Mouse (Mus musculus) lung, postnatal 36 days (tissue): ENCODE measurements around the gene Ano8.
A peak's percentile ranks its signal among the peaks of the same experiment; 100 is the strongest.

Experiments
- DNase-seq: peaks from one replicate; pipeline ENCODE4 v3.0.0; 2022; ENCODE audit warnings: mixed read lengths

Gene Ano8

DNA sequence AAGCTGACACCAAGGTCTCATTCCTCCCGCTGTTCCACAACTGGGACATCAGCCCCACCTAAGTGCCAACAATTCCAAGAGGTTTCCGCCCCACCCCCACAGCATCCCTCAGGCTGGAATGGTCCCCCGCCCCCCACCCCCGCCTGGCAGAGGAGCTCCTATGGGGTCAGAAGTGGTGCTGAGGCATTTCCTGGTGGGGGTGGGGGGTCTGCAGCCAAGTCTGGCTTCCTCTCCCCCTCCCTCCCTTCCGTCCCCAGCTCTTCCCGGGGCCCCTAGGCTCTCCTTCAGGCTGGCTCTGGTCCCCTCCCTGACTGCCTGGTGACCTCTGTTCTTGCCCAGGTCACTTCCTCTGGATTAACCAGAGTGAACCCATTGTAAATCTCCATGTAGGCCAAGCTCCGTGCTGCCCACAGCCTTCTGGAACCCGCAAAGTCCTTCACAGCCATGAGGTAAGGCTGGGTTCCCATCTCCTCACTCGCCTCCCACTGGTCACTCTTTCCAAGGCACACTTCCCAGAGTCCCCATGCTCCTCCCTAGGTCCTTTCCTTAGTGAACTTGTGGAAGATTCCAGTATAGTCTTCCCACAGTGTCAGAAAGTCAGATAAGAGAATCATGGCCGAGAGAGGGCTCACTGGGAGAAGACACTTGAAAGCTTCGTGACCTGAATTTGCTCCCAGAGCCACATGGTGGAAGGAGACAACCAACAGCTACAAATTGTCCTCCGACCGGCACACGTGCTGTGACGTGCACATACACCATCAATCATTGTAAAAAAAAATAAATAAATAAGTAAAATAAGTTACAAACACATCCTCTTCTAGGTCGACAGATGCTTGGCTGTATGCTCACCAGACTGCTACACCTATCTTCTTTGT lies 13.3 kb upstream of the Ano8 start:
- peak; percentile 74 for DNase-seq

DNA sequence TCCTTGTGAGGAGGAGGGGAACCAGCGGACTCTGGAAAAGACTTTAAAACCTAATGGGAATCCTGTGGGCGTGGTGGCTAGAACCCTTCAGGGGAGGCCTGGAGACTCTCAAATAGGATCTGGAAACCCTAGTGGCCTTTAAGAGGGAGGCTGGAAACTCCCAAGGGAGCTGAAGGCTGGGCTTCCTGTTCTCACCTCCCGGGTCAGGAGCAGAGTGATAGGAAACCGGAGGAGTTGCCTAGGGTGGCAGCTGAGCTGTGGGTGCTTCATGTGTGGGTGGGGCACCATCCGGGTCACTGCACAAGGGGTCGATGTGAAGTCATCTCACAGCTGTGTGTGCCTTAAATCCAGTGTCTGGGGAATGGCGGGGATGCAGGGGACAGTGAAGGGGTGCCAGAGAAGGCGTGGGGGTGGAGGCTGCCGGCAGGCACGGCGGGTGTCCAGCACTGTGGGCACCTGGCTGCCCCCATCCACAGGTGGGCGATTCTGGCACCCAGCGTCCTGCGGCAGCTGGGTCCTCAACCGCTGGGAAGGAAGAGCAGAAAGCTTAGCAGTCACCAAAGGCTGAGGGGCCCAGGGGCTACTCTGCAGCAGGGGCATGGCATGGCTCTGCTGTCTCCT lies 12.2 kb upstream of the Ano8 start:
- DNase-seq = peak; percentile 60

DNA sequence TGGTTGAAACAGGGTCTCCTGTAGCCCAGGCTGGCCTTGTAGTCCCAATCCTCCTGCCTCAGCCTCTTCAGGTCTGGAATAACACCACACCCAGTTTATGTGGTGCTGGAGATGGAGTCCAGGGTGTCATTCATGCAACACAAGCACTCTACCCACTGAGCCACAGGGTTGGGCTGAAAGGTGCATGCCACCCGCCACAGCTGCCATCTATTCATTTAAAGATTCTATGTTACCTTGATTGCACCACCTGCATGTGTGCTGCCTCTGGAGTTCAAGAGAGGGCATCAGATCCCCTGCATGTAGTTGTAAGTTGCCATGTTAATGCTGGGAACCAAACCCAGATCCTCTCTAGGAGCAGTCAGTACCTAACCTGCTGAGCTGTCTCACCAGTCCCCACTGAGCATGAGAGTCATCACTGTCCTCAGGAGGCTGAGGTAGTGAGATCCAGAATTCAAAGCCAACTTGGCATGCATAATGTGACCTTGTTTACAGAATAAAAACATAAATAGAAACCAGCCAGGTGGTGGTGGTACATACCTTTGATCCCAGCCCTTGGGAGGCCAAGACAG lies 11.4 kb upstream of the Ano8 start:
- no peak for DNase-seq

DNA sequence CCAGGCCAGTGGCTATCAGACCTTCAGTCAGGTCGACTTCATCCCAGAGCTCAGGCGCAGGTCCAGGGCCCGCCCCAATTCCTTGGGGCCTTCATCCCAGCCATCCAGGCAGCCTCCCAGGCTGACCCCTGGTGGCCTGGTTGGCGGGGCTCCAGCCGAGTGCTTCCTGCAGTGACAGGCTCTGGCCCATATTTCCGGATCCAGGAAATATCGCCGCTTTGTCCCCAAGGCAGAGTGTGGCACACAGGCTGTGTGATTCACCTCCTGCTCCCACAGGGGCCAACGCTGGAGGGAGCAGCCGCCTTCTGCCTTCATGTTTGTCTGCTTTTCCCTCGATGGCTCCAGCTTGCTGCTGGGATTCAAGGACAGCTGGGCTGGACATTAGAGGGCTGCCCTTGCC lies 10.7 kb upstream of the Ano8 start:
- DNase-seq = peak; percentile 94

DNA sequence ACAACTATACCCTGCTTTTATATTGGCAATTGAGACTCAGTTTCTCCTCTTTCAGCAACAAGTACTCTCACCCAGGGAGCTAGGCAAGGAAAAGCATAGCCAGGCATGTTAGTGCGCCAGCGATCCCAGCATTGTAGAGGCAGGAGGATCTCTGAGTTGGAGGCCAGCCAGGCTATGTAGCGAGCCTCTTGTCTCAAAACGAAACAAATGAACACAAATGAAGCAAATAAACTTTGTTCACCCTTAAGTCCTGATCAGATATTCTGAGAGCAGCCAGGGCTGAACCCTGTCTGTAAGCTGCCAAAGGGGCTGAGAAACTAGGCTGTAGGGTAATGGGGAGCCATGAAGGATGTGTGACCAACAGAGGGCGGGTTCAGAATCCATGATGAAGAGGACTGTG lies 10.0 kb upstream of the Ano8 start:
- peak; percentile 32 for DNase-seq

DNA sequence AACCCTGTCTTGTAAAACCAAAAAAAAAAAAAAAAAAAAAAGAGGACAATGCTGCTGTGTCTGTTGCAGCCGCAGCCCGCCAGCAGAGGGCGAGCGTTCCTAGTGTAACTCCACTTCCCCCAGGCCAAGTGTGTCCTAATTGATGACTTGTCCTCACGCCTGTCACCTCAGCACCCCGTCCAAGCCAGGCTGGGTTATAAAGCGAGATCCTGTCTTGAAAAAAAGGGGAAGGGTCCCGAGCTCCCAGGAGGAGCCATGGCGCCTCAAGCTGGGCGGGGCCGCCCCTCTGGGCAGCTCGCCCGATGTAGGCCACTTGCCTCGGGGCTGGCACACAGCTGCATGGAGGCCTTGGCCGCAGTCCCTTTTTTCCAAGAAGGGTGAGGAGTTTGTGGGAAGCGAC lies 9.3 kb upstream of the Ano8 start:
- DNase-seq = peak; percentile 96

DNA sequence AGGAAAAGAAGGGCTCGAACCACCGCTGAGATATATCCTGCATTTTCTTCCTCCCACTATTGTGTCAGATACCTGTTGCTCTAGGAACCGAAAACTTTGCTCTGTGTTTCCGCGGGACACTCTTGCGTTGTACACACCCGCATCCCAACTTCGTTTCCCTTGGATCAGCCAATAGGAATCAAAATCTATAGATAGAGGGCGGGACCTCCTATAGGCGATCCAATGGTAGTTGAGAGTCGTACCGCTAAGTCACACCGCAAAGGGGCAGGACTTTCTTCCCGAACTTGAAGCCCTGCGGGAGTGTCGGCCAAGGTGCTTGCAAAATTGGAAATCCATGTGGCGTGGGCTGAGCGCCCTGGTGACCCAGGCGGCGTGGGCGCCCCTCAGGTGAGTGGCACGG lies 2.7 kb upstream of the Ano8 start:
- DNase-seq = peak; percentile 95

DNA sequence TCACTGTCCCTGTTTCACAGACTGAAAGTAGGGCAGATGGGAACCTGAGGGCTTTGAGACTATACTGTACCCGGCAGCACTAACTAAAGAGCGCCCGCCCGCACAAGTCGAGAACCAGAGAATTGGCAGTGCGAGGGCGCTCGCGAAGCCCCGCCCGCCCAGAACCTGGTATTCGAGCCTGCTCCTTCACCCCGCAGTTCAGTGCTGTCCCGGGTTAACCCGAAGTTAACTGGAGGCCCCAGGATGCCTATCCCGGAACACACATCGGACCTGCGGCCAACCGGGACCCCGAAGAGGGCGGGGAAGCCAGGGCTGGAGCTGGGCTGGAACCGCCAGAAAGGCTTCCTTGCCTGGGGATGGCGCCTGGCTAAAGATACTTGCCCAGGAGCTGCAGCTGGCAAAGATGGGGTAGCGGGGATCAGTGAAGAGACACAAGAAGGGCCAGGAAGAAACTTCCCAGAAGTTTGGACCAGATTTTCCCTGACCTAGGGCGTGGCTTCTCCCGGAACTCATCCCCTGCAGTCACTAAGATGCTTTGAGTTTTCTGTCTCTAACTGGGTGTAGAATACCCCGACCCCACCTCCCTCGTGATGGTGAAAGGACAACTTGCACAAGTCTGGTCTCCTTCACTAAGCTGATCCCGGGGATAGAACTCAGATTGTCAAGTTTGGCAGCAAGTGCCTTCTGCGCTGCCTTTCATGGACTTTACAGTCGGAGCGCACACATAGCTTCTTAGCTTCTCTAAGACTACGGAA lies 2.1 kb upstream of the Ano8 start, which contains the start of gene Gtpbp3:
Gtpbp3 (plus strand) TSS at position 413 of the 755 bp plus-strand sequence.
- peak; percentile 91 for DNase-seq

DNA sequence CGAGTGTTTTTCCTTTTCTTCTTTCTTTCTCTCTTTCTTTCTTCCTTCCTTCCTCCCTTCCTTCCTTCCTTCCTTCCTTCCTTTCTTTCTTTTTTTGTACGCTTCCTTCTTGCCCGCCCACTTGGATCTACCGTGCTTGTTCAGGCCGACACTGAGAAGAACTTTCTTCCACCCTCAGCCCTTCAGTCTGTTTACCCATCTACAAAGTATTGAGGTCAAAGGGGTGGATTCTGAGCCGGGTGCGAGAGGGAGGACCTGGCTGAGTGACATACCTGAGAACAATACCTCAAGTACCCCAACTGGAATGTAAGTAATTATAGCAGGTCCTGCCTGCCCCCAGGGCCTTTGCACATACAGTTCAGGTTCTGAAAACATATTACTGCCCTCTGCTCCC lies 370 bp upstream of the Ano8 start:
- peak; percentile 40 for DNase-seq

DNA sequence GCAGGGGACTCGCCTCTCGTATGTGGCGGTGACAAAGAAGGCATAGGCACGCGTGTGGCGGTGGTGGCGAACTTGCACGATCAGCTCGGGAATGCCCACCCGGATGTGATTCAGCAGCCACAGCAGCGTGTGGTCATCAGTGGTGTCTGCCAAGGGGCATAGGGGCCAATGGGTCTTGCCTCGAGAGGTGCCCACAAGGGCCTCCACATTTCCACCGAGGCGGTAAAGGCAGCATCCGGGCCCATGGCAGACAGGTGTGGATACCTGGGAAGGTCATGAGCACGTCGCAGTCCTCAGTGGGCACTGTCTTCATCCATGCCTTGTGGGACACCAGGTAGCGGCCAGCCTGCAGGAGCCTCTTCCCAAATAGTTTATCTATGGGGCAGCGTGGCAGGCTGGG lies 1.0 kb downstream of the Ano8 start:
- DNase-seq = no peak

DNA sequence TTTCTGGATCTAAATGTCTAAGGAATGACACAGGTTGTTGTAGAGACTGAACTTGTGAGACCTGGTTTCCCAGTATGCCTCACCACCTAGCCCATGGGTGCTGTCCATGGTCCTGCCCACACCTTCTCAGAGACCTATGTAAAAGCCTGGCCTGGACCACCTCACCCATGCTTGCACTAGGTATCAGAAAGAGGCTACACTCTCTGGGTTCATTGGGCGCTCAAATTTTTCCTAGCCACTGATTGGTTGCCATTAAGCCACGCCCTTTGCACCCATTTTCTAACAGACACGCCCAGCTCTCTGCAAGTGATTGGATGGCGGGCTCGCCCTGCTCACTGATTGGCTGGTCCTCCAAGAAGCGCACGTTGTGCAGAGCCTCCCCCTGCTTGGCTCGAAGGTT lies 1.8 kb downstream of the Ano8 start:
- DNase-seq = peak; percentile 61

DNA sequence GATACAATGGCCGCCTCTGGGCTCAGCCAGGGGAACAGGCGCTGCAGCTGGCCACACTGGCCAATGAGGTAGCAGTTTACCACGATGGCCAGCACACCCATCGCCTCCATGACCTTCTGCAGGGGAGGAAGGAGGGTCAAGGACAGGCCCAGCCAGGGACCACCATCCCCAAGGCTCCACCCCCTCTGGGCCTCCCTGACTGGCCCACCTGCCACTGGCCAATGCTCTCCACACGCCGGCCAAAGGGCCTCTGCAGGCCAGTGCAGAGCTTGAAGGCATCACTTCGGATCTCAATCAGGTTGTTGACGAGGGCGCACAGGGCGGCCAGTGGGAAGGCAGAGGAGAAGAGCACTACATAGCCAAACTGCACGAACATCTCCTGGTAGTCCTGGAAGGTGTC lies 6.8 kb downstream of the Ano8 start:
- DNase-seq = no peak

DNA sequence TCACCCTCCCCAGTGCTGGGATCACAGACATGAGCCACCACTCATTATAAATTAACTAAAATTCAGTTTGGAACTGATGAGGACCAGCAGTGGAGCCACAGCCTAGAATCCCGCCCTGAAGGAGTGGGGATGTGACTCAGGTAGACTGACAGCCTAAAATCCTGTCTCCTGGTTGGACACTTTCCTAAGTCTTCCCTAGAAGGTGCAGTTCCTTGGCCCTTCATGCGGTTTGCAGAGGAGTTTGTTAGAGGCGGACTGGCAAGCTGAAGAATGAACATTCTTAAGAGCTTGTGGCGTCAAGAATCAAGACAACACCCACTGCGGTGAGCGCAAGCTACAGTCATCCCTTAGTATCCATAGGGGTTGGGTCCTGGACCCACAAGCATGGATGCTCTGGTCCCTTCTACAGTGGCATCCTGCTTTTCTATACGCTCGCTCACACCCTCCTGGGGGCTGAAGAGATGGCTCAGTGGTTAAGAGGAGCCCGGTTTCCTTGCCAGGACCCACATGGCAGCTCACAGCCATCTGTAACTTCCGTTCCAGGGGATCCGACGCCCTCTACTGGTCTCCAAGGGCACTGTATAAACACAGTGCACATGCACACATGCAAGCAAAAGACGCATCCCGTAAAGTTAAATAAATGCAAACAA lies 8.4 kb downstream of the Ano8 start:
- DNase-seq = peak; percentile 26

DNA sequence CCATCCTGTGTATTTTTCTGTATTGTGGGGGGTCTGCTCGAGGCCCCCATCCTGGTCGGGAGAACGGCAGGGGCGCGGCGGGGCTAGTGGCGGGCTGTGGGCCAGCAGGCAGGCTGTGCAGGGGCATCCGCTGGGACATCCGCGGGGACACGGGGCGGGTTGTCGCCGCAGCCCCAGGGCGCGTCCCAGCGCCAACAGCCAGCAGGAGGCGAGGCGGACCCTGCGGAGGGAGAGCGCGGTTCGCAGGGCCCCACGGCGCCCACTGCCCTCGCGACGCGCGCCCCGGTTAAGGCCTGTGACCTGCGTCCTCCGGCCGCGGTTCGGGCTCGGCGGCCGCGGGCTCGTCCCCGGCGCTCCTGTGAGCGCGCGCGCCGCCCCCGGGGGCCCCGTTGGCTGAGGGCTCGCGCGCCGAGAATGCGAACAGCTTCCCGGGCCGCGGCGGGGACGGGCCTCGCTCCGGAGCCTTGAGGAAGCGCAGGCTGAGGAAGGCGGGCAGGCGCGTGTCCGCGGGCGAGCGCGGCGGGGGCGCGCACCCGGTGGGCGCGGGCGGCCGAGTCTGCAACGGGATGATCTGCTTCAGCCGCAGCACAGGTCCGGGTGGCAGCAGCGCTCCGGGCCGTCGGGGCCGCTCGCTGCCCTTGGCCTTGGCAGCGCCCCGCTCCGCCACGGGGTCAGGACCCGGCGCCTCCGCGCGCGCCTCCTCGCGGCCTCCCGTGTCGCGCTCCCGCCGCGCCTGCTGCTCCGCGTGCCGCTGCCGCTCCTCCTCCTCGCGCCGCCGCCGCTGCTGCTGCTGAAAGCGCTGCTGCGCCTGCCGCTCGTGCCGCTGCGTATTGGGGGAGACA lies 9.4 kb downstream of the Ano8 start:
- peak; percentile 83 for DNase-seq

DNA sequence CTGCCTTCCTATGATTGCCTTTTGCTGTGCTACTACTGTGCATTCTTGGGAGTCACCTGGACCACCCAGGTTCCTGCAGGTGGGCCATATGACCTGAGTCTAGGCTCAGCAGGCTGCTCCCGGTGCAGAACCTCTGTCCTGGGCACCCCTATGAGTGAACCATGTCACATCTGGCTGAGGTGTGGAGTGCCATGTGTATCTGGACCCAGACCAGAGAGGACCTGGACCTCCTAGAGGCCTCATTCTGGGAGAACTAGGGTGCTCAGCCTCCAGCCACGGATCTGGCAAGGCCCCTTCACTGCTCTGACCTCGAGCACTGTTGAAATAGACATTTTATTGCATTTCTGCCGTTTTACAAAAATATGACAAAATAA lies 10.1 kb downstream of the Ano8 start:
- no peak for DNase-seq

DNA sequence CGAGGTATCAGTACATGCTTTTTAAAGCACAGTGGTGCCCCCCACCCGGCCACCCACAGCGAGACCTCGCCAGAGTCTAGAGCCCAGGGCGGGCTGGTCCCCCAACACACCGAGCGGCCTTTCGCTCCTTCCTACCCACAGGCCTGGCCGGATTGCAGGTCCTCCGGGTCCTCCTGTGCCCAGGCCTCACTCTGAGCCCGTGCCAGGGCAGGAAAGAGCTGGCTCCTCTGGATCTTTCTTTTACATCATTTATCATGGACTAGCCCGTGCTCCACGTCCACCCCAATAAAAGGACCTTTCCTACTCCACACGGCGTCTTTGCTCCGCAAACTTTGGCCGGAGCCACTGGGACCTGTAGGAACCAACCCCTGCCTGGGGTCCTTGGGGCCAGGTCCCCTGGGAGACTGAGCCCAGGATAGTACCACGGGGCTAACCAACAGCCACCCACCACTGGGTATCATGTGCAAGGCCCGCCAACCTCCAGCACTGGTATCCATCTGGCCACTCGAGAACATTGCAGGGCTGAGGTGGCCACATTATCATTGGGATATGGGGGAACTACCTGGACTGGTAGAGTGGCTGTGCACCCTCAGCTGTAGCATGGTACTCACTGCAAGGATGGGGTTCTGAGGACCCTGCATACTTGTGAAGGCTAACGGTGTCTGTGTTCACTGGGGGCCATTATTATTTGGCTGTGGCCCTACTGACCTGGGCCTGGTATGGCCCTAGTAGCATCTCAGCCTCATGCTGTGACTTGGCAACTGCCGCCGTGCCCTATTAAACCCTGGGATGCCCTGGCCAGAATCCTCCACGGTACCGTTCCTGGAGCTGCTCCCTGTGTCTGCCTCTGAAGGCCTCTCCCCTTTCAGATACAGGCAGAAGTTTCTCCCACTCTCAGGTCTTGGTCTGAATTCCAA lies 10.7 kb downstream of the Ano8 start:
- no peak for DNase-seq

DNA sequence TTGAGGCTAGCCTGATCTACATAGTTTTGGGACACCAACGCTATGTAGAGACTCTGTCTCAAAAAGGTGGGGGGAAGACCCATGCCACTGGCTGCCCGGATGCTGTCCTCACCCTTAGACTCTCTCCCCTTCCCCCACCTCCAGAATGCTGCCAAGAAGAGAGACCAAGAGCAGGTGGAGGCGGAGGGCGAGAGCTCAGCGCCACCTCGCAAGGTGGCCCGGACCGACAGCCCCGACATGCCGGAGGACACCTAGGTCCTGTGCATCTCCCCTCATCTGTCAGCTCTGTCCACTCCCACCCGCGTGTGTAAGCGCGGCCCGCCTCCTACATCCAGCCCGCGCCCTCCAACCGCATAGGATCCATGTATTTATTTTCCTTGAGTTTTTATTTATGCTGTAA lies 11.4 kb downstream of the Ano8 start:
- DNase-seq = no peak

DNA sequence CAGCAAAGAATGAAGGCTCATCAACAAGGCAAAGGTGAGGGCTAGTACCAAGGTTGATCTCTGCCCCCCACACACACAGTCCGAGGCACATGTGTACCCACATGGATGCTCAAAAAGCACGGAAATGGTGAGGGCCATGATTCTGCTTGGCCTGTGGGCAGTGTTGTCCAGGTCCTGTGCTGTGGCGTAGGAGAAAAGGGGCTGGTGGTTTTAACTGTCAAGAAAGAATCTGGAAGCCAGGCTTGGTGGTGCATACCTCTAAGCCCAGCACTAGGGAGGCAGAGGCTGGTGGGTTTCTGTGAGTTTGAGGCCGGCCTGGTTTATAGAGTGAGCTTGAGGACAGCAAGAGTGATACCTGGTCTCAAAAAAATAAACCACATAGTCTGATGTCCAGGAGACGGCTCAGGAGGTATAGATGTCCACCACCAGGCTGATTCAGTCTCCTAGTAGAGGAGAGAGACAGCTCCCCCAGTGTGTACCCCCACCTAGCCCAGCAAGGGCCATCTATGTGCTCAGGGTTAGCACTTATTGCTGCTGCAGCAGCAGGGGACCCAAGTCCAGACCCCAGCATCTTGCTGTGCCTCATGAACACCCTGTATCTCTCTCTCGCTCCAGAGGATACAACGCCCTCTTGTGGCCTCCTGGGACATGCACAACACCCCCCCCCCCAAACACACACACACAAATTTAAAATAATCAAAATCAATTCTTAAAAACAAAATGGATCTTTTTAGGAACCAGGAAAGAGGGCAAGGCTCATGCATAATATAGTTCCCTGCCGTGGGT lies 13.0 kb downstream of the Ano8 start:
- no peak for DNase-seq

DNA sequence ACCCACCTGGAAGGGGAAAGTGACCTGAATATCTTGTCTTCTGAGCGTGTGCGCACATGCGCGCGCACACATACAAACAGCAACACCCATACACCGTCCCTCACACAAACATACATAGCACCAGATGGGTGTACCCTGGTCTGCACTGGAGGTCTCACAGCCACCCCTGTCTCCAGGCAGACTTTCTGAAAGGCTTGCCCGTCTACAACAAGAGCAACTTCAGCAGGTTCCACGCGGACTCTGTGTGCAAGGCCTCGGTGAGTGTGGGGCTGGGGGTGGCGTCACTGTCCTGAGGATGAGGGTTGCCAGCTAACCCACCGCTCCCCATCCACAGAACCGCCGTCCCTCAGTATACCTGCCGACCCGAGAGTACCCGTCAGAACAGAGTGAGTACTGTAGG lies 13.9 kb downstream of the Ano8 start:
- no peak for DNase-seq

DNA sequence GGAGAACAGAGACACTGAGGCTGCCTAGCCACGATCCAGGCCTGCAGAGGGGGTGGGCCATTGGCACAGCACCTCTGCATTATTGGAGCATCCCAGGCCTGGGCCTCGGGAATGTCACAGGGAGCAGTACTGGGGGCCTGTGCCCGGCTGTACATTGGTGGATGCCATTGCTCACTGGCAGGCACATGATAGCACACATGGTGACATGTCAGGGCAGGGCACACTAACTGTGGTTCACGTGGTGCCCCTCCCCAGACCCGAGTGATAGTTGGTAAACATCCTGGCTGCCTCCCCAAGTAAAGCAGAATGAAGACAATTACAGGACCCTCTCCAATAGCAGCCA lies 14.9 kb downstream of the Ano8 start:
- DNase-seq = no peak
